Mouse (Mus musculus): ENCODE data around the gene Gm10130. TPM values are rescaled to one million over a fixed set of nuclear protein-coding genes. Genes with fewer than 3 reads are reported as not detected.

Gm10130 gene
- not detected in 2 replicates for polyA plus RNA-seq (2012; rRNA removed)

DNA sequence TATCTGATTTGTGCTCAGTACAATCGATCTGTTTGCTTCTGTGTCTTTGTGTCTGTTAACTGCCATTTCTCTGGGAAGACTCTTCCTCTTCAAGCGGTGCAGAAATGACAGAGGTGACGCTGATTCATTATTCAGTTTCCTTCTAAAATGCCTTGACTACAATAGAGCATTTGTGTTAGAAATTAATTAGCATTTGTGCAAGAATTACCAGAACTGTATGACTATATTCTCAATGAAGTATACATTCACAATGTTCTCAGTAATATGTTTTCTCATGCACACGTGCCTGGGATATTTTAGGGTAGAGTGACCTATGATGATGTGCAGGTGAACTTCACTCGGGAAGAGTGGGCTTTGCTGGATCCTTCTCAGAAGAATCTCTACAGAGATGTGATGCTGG is at the start of gene Gm10130:
Gm10130 (plus strand) TSS at position 301 of the 400 bp plus-strand sequence.

DNA sequence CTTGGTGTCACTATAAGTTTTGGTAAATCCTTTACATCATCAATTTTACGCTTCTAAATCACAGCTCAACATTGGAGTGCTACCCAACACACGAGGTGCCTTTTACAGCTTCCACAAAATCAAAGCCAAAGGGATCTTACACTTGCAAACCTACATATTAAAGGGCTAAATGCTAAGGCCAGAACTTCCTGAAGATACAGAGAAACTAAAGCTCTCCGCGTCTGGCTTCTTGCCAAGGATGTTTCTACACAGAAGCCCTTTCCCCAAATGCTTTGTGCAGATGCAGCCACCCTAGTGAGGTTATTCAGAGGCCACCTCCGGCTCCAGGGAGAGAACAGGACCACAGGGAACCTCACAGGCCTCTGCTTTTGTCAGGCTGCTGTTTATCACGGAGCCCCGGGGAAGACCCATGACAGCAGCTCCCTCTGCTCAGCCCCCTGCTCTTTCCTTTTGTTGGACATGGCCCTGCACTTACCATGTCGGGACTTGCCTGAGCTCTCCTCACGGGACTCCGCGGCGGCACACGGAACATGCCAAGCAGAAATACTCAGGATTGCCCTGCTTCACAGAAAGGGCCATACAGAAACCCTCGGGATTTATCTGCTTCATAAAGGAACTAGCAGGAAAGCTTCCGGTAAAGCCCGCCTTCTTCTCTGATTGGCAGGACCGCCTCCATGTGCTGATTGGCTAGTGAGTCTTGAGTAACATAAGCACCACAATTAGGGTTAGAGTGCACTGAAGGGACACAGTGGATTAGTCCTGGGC is 38.8 kb downstream of the Gm10130 start, which contains the start of gene 3300002I08Rik:
3300002I08Rik (minus strand) TSS at position 653 of the 765 bp plus-strand sequence.

Other genes with a start within 250 kb of the Gm10130 start
- gene Zfp120, start 187.0 kb upstream of the Gm10130 start, polyA plus RNA-seq (2012; rRNA removed): 0.56 and 1.1 TPM in 2 replicates
- gene Gm10770, start 144.0 kb upstream of the Gm10130 start, polyA plus RNA-seq (2012; rRNA removed): not detected in 2 replicates
- gene Gm14139, start 141.9 kb upstream of the Gm10130 start, polyA plus RNA-seq (2012; rRNA removed): not detected in 2 replicates
- gene Zfp937, start 105.6 kb upstream of the Gm10130 start, polyA plus RNA-seq (2012; rRNA removed): 0.31 and 0.35 TPM in 2 replicates
- 0.14 TPM in 1 of 2 replicates, not detected in the other for gene Gm21994, start 68.1 kb upstream of the Gm10130 start, polyA plus RNA-seq (2012; rRNA removed)
- gene Gm14124, start 66.2 kb upstream of the Gm10130 start, polyA plus RNA-seq (2012; rRNA removed): not detected in 2 replicates
- gene 3300002I08Rik, start 39.1 kb downstream of the Gm10130 start, polyA plus RNA-seq (2012; rRNA removed): 1.5 TPM in 2 replicates
- gene Zfp442, start 127.8 kb downstream of the Gm10130 start, polyA plus RNA-seq (2012; rRNA removed): 0.06 and 0.11 TPM in 2 replicates
- gene Zfp345, start 161.4 kb downstream of the Gm10130 start, polyA plus RNA-seq (2012; rRNA removed): not detected in 2 replicates
- gene Cst7, start 246.7 kb downstream of the Gm10130 start, polyA plus RNA-seq (2012; rRNA removed): 0.60 and 0.82 TPM in 2 replicates

All from ovary, adult 2 months (tissue).